Mouse (Mus musculus) left cerebral cortex, postnatal 10 days (tissue): ENCODE data around the gene Mllt10. TPM values are rescaled to one million over a fixed set of nuclear protein-coding genes. Genes with fewer than 3 reads are reported as not detected.

Experiments used
- DNase-seq, 2 experiments: peaks; one replicate each; pipeline ENCODE4 v3.0.0; 2021 to 2022; ENCODE audit warnings: low spot score in 2 of 2, mixed read lengths in 1 of 2; ENCODE audit errors: extremely low spot score in 1 of 2
- intact Hi-C: fragments of 180-260 bp; cut with DNase I; formaldehyde crosslinking; loops from one replicate; pipeline ENCODE4 v1.15.1; 2025
- total RNA-seq, 2 experiments: library from RNA; stranded (reverse); gene quantifications; 2 replicates each; pipeline ENCODE4 v1.2.3; 2021

The Mllt10 gene
- 10 to 100 TPM; 40.2 to 41.9 TPM for total RNA-seq

DNA sequence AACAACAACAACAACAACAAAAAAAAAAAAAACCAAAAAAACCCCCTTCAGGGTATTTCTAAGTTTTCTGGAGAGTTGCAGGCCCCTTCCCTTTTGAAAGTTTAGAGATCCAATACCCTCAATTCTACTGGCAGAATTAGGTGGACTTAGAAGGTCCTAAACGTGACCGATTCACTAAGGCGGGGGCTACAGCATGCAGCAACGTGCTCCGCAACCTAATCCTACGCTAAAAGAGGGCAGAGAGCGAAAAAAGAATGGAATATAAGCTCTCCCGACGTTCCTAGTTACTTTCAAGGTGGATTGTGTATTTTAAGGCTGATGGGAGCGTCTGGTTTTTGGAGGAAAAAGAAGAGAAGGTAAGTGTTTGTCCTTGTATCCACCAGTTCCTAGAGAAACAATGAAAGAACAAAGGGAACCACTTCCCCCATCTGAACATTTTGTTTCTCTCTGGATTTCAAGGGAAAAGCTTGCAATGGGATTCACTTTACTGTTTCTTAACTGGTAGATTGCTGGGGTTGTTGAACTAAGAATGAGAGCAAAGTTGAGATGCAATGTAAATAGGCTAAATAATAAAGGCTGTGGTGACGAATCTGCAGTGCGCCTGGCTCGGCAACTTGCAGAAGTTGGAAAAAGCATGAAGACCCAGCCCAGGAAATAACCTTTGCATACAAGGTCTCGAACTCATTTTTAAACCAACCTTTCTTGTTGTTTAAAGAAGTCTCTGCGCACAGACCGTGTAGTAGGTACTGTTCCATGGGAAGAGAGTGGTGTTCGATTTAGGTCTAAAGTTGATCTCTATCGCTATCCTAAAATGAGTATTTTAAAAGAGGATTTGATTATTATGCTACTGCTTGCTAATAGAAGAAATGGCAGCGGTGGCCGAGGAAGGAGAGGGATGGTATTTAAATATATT is at the start of gene Mllt10:
Mllt10 (plus strand) TSS at position 222 of the 913 bp plus-strand sequence.
- DNase-seq: no peak
- intact Hi-C loops: loop anchor here (10.0 kb wide), 1 partner anchor 620 kb away; the partner anchor contains the start of genes Bmi1 and Commd3

DNA sequence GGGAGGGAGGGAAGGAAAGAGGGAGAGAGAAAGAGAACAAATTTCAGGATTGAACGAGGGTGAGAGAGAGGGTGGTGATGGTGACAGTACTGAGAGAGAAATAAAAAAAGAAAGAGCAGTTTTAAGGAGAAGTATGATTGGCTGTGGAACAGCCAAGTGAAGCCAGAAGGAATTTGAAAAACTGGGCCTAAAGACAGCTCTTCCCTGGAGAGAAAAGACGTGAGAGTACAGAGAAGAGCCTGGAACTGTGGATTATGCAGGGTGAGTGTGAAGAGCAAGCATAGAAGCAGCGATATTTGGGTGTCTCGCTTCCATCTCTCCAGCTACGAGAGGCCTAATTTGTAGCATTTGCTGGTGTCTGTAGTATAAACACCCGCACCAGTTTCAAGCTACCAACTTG is 43.8 kb upstream of the Mllt10 start:
- DNase-seq: no peak
- intact Hi-C loops: no loop called here

DNA sequence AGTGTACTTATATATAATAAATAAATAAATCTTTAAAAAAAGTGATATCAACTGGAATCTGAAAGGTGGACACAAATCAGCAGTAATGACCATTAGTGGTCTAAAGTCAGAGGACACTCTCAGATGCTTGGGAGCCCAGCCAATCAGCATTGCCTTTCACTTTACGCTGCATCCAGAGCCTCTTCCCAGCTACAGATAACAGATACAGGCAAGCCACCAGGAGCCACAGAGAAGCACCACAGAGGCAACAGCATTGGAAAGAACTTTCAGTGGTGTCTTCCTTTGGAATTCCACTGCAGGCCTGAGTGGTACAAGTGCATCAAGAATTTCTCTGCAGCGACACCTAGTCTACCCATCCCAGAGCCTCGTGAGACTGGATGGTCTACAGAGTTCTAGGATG is 42.2 kb upstream of the Mllt10 start:
- intact Hi-C loops: no loop called here

DNA sequence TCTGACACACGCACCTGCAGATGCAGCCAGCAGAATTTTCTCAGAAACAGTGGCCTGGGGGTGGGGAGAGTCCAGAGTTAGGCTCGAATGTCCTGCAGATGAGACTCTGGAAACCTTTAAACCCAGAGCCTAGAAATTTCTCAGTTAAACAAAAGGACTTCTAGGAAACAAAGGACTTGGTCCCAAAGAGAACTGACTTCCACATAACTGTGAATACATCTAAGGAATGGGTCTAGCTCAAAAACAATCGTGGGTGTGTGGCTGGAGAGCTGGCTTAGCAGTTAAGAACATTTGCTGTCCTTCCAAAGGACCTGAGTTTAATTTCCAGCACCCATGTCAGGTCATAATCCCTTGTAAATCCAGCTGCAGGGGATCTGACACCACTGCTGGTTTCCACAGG is 39.5 kb upstream of the Mllt10 start:
- DNase-seq: no peak
- intact Hi-C loops: no loop called here

More for the DNA sequence above, 42.2 kb upstream of the Mllt10 start:
- DNase-seq: no peak

DNA sequence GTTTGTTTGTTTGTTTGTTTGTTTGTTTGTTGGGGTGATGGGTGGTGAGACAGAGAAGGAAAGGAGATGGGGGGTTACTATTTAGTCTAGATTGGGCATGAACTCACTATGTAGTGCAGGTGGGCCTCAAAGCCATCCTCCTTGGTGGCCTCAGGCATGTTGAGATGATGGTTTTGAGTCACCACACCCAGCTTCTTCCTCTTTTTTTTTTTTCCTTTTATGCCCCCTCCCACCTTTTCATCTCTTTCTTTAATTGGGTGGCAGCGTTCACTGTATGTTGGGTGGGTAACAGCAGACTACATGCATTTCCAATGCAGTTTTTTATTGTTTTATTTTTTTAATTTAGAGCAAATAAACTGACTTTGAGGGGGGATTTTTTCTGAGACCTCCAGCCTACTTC is 38.4 kb upstream of the Mllt10 start:
- intact Hi-C loops: no loop called here
- no peak for DNase-seq

DNA sequence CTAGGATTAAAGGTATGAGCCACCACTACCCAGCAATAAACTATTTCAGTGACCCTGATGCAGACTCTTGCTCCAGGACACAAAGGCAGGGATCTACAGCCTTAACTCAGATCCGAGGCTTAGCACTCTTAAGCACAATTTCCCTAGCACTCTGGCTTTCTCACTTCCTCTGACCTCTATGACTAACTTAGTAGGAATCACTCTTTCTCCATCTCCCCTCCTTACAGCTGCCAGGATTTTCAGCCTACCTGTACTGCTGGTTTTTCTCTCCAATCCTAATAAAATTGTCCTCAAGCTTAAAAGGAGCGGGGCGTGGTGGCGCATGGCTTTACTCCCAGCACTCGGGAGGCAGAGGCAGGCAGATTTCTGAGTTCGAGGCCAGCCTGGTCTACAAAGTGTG is 37.7 kb upstream of the Mllt10 start:
- intact Hi-C loops: no loop called here
- DNase-seq: no peak

DNA sequence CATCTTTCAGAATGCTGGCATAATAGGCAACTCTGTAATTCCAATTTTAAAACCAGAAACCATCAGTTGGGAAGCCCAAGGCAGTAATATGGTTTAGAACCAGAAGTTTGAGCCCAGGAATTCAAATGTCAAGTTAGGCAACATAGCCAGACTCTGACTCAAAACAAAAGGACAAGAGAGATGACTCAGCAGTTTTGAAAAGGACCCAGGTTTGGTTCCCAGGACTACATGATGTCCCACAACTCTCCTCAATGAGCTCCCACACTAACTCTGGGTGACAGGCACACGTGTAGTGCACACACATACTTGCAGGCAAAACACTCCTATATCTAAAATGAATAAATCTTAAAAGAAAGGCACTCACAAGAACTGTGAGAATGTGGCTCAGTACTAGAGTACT is 35.9 kb upstream of the Mllt10 start:
- intact Hi-C loops: no loop called here
- no peak for DNase-seq

DNA sequence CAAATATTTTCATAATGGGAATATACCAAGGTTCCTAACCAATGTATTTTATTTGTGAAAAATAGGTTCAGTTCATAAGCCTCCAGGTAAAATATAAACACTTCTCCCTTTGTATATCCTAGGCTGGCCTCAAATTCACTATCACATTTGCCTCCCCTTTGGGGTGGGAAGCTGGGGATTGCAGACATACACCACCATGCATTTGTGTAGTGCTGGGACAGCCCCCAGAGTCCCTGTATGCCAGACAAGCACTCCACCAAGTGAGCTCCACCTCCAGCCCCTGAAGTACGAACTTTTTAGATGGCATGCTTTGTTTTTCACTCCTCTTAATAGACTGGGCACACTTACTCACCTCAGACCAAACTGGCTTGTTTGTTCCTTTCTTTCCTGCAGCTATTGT is 32.2 kb upstream of the Mllt10 start:
- intact Hi-C loops: loop anchor here (10.0 kb wide), 3 partner anchors 168 to 598 kb away; no protein-coding TSS in a partner anchor

DNA sequence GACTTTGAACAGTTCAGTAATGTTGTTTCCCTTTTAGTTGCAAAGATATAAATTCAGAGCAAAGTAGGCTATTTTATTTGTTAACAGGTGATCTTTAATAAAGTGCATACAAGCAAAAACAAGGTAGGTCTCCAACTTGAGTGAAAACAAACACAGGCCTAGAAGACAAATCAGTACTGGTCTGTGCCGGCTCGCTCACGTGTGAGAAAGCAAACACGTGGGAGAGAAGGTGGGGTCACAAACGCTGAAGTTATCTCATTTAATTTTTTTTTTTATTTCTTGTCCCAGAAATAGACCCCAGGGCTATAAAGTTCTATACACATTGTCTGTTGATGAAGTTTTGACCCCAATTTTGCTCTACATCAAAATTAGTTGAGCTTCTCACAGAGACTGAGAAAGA is 29.9 kb upstream of the Mllt10 start:
- intact Hi-C loops: loop anchor here (5.0 to 10.0 kb wide), 4 partner anchors 170 to 600 kb away; no protein-coding TSS in a partner anchor
- no peak for DNase-seq

More for the DNA sequence above, 32.2 kb upstream of the Mllt10 start:
- DNase-seq: no peak

DNA sequence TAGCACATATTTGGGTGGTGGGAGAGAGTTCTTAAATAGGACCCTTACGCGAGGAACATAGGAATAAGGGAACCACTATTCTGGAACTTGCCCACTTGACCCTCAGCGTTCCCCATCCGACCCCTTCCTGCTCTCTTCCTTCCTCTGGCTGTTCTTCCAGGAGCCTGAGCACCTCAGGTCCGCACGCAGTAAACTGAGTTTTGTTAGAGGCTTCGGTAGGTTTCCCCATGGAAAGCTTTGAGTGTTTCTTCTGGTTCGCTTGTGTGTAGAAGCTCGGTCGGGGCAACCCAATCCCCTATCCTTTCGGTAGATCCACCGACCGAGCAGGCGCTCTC is 29.3 kb upstream of the Mllt10 start:
- intact Hi-C loops: loop anchor here (5.0 to 10.0 kb wide), 4 partner anchors 171 to 601 kb away; no protein-coding TSS in a partner anchor
- no peak for DNase-seq

DNA sequence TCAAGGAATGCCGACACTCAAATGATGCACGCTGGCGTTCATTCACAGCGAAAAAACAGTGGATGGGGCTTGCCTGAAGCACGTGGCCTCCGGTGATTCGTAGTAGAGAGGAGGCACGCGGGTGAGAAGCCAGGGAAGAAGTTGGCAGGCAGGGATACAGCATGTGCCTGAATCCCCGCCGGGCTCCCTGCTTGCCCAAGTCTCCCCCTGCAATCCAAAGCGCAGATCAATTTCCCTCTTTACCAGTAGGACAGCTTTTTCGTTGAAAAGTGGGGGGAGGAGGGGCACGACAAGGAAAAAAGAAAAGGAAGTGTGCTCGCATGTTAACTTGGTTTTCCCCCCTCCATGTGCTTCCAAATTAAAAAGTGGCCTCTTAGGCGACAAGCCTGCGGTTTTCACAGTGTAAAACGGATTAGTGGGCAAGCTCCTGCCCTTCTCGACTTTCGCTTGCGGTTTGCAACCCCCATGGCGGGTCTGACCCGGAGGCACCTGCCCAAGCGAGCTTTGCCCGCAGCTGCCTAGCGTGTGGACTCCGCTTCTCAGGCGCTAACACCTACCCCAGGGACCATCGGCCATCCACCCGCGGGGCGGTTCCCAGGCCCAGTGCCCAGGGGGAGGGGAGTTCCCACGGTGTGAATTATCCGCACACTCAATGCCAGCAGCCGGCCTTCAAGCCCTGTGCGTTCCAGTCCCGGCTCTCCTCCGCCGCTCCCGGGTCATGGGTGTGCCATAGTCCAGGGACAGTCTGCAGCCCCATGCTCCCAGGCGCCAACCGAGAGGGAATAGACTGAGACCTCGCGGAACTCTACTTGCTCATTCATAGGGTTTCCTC is 28.7 kb upstream of the Mllt10 start:
- peak in 1 of 2 experiments; percentile 66 for DNase-seq

DNA sequence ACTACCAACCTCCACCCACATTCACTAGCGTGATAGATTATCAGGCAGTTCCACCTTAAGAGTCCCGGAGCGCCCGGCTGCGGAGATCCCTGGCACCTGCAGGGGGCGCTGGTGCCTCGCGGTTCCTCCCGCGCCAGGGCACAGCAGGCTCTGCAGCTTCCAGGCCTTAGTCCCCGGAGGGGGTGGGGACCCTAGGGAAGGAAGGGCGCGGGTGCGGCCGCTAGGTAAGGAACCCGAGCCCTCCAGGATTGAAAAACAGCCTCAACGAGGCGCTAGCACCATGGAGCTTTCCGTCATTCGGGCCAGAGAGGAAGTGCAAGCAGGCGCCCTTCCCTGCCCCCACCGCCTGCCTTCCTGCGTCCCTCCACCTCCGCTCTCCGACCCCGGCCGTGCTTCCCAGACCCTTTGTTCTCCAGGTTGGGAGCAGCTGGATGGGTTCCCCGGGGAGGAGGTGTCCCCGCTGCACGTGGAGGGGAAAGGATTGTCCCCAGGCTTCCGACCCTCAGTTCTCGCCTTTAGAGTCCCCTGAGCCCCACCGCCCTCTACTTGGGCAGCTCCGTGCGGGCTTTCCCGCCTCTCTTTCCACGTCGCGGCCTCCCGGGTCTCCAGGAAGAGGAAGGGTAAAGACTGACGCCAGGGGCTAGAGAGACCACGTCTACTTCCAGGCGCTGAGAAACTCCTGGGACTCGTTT is 27.4 kb upstream of the Mllt10 start:
- intact Hi-C loops: loop anchor here (2.0 to 10.0 kb wide), 5 partner anchors 31 to 603 kb away; no protein-coding TSS in a partner anchor
- peak; percentile 92 to 96 for DNase-seq

More for the DNA sequence above, 28.7 kb upstream of the Mllt10 start:
- intact Hi-C loops: loop anchor here (5.0 to 10.0 kb wide), 4 partner anchors 172 to 602 kb away; no protein-coding TSS in a partner anchor

DNA sequence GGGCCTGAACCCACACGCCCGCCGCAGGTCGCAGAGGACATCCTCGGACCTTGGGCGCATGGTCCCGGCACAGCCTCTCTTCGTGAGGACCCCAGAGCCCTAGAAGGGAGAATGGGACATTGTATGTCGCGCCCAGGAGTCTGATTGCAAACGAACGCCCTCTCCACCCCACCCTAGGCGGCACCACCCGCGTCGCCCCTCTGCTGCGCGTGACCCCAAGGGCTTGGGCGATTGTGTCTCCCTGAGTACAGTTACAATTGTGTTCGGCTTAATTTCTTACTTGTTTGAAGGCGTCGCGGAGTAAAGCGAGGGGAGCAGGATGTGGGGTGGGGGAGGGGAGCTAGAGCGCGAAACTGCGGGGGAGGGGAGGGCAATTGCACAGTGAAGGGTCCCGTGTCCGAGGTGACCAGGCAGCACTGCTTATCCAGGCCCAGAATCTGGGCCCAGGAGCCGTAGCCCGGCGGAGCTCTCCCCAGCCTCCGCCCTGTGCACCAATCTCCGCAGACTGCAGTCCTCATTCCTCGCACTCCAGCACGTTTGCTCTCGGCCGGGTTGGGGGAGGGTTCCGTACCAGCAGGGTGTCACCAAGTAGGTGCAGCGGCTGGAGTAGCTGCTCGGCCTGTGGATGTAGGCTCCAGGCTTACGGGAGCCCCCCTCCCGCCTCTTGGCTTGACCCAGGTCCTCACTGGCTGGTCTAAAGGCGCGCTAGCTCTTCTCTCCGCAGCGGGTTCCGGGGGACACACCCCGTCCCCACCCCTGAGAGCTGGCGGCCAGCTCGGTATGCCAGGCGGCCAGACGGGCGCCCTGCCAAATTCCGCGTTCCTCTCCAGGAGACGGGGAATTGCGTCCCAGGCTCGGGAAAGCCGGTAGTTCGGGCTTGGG is 26.7 kb upstream of the Mllt10 start:
- DNase-seq: peak; percentile 76 to 94
- intact Hi-C loops: loop anchor here (2.0 to 10.0 kb wide), 5 partner anchors 30 to 604 kb away; no protein-coding TSS in a partner anchor

DNA sequence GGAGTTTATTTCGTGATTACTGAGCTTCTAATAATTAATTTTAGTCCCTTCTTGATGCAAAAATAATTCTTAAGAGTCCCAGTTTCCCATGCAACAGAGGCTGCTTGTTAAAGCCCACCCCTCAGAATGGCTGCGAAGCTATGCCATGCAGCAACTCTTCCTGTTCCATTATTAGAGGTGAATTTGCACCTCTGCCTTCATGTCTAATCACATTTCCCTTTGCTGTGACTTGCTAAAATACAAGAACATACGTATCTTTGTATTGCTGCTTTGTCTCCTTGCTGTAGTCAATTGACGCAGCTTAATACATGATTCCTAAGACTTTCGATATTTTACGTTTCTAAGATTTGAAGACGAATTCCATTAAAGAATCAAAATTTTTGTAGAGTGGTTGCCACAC is 25.4 kb upstream of the Mllt10 start:
- intact Hi-C loops: loop anchor here (2.0 to 10.0 kb wide), 7 partner anchors 29 to 663 kb away; partner anchors contain the start of genes Bmi1 and Spag6
- no peak for DNase-seq

DNA sequence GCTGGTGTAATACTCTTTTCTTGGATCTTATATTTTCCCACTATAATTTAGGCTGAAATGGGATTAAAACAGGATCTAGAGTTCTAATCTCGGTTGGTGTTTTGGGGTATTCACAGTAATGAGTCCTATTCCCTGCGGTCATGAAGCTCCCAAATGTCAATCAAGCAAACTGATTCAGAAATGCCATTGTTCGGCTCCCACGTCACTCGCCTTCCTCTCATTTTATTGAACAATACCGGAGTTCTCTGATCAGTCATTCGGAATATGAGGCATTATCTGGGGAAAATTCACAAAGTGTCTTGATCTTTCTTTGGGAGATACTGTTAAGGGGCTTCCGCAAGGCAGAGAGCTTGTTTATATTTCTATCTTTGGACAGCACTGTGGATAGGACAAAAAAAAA is 24.5 kb upstream of the Mllt10 start:
- intact Hi-C loops: loop anchor here (5.0 kb wide), 2 partner anchors 647 to 662 kb away; partner anchors contain the start of genes Bmi1 and Spag6
- DNase-seq: no peak

DNA sequence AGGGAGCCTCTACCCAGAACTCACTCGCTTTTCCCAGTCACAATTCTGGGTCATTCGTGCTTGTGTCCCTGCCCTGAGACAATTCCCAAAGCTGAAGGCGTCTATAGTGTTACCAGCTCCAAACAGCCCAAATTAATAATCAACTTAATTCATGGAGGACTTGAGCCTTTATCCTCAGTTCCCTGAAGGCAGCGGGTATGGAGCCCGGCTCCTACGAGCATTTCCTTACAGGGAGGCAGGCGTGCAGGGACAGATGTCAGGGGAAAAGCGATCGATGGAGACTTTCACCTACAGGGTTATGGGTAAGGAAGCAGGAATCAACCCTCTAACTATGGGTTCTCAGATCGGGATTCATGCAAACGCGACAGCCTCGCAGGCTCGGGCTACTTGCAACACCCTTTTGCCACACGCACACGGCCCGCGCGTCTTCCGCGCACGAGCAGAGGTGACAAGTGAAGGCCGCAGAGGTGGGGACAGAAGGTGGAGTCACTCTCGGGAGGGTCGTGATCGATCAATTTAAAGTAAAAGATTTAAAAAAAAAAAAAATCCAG is 23.7 kb upstream of the Mllt10 start:
- intact Hi-C loops: loop anchor here (5.0 kb wide), 2 partner anchors 646 to 661 kb away; partner anchors contain the start of genes Bmi1 and Spag6
- DNase-seq: no peak
